Mouse (Mus musculus) mouse trophoblast stem cell (cell line): ENCODE data around the gene N4bp3.

ENCODE experiments used
- in situ Hi-C, 2 experiments: fragments of 300-500 bp; cut with MseI, MboI; formaldehyde crosslinking; loops; 2 replicates in 1 of 2; 3 replicates in 1 of 2; pipeline ENCODE4 v1.15.1; 2025

Gene N4bp3

GRCm38 (mm10) chr11:51597553-51597952 lies 53.1 kb downstream of the N4bp3 start:
- in situ Hi-C loops = no loop called here

GRCm38 (mm10) chr11:51595459-51596083 lies 55.1 kb downstream of the N4bp3 start:
- in situ Hi-C loops = no loop called here

GRCm38 (mm10) chr11:51594715-51595350 lies 55.8 kb downstream of the N4bp3 start:
- in situ Hi-C loops = no loop called here

GRCm38 (mm10) chr11:51593849-51594248 lies 56.8 kb downstream of the N4bp3 start:
- in situ Hi-C loops = no loop called here

GRCm38 (mm10) chr11:51593368-51593767 lies 57.3 kb downstream of the N4bp3 start:
- in situ Hi-C loops = no loop called here
